Mouse (Mus musculus) CH12.LX (cell line): ENCODE results near the gene Olfr91. TPM values are rescaled to one million over a fixed set of nuclear protein-coding genes. Genes with fewer than 3 reads are reported as not detected.

Experiments used
- DNase-seq: peaks from one replicate; pipeline ENCODE4 v3.0.0-alpha.2; 2013; ENCODE audit errors: extremely low read depth
- H3K27ac ChIP-seq: 2 replicates; pipeline ENCODE4 v1.5.1; 2012; ENCODE audit warnings: low read depth, mild to moderate bottlenecking, control low read depth, moderate library complexity; ENCODE audit not compliant: insufficient read depth
- H3K27me3 ChIP-seq: replicated peaks from 2 replicates; pipeline ENCODE3; 2012; ENCODE audit warnings: inconsistent platforms
- H3K36me3 ChIP-seq, 2 experiments: replicated peaks in 1 of 2; 2 replicates each; pipeline versions ENCODE3 to v1.6.1; 2012; ENCODE audit warnings: inconsistent platforms in 1 of 2, low read length in 1 of 2, mild to moderate bottlenecking in 1 of 2, mixed read lengths in 1 of 2, moderate library complexity in 1 of 2; ENCODE audit not compliant: control insufficient read depth in 1 of 2, insufficient read depth in 1 of 2
- H3K4me1 ChIP-seq, 2 experiments: 2 replicates each; pipeline ENCODE4 v1.6.1; 2012; ENCODE audit warnings: inconsistent platforms in 1 of 2, moderate library complexity in 1 of 2; ENCODE audit not compliant: insufficient read depth in 2 of 2, control insufficient read depth in 1 of 2
- H3K4me2 ChIP-seq: 2 replicates; pipeline ENCODE4 v1.6.1; 2012; ENCODE audit warnings: low read depth, mild to moderate bottlenecking, control low read depth; ENCODE audit not compliant: poor library complexity, insufficient read depth, severe bottlenecking
- H3K4me3 ChIP-seq, 3 experiments: fragments of 150-350 bp in 1 of 3; sonication (generic) in 1 of 3; replicated peaks in 1 of 3; 2 replicates each; pipeline versions ENCODE3 to v1.5.1; 2011 to 2012; ENCODE audit warnings: low read depth in 2 of 3, low read length in 2 of 3, mild to moderate bottlenecking in 2 of 3, moderate library complexity in 2 of 3, control low read depth in 1 of 3, improper control_type of control experiment in 1 of 3, inconsistent platforms in 1 of 3, mixed read lengths in 1 of 3; ENCODE audit not compliant: poor library complexity in 1 of 3
- H3K79me2 ChIP-seq: replicated peaks from 2 replicates; pipeline ENCODE4 v1.6.1; 2012; ENCODE audit warnings: mild to moderate bottlenecking, moderate library complexity; ENCODE audit not compliant: control insufficient read depth, poor library complexity, insufficient read depth, severe bottlenecking; ENCODE audit errors: extremely low read depth
- H3K9ac ChIP-seq: 2 replicates; pipeline ENCODE4 v1.6.1; 2012; ENCODE audit warnings: low read depth, mild to moderate bottlenecking, control low read depth, moderate library complexity; ENCODE audit not compliant: insufficient read depth
- H3K9me3 ChIP-seq: replicated peaks from 2 replicates; pipeline ENCODE3; 2012; ENCODE audit warnings: low read length, inconsistent platforms, mixed read lengths
- BHLHE40 ChIP-seq: IDR thresholded peaks from 2 replicates; pipeline ENCODE4 v1.6.1; 2011; ENCODE audit warnings: mild to moderate bottlenecking, low read depth, low read length, improper control_type of control experiment
- CHD1 ChIP-seq: IDR thresholded peaks from 2 replicates; pipeline ENCODE4 v1.6.1; 2012; ENCODE audit warnings: low read depth, low read length, improper control_type of control experiment, inconsistent platforms
- CTCF ChIP-seq, 2 experiments: IDR thresholded peaks in 1 of 2; conservative IDR thresholded peaks in 1 of 2; 2 replicates each; pipeline ENCODE4 v1.5.1; 2011 to 2012; ENCODE audit warnings: low read depth in 2 of 2, low read length in 2 of 2, improper control_type of control experiment in 1 of 2, inconsistent platforms in 1 of 2, mild to moderate bottlenecking in 1 of 2, moderate library complexity in 1 of 2
- E2F4 ChIP-seq: IDR thresholded peaks from 2 replicates; pipeline ENCODE4 v1.6.1; 2011; ENCODE audit warnings: low read depth, low read length, improper control_type of control experiment; ENCODE audit not compliant: insufficient replicate concordance
- EP300 ChIP-seq: IDR thresholded peaks from 2 replicates; pipeline ENCODE4 v1.6.1; 2011; ENCODE audit warnings: low read length, improper control_type of control experiment
- ETS1 ChIP-seq: conservative IDR thresholded peaks from 2 replicates; pipeline ENCODE4 v1.6.1; 2012; ENCODE audit warnings: low read depth, mild to moderate bottlenecking, inconsistent platforms, low read length, improper control_type of control experiment, moderate library complexity
- GABPA ChIP-seq: IDR thresholded peaks from 2 replicates; pipeline ENCODE4 v1.6.1; 2012; ENCODE audit warnings: low read depth, low read length, improper control_type of control experiment, inconsistent platforms; ENCODE audit not compliant: insufficient replicate concordance
- JUN ChIP-seq: IDR thresholded peaks from 2 replicates; pipeline ENCODE4 v1.6.1; 2011; ENCODE audit warnings: low read depth, mild to moderate bottlenecking, low read length, improper control_type of control experiment, moderate library complexity; ENCODE audit not compliant: insufficient read depth
- JUND ChIP-seq: conservative IDR thresholded peaks from 2 replicates; pipeline ENCODE4 v1.6.1; 2011; ENCODE audit warnings: low read depth, low read length, improper control_type of control experiment
- MAX ChIP-seq: IDR thresholded peaks from 2 replicates; pipeline ENCODE4 v1.6.1; 2011; ENCODE audit warnings: low read length, improper control_type of control experiment
- MAZ ChIP-seq: IDR thresholded peaks from 2 replicates; pipeline ENCODE4 v1.6.1; 2012; ENCODE audit warnings: low read depth, mild to moderate bottlenecking, inconsistent platforms, low read length, improper control_type of control experiment, moderate library complexity
- MEF2A ChIP-seq: IDR thresholded peaks from 2 replicates; pipeline ENCODE4 v1.6.1; 2014; ENCODE audit warnings: low read depth, mild to moderate bottlenecking, inconsistent platforms, low read length, improper control_type of control experiment, borderline replicate concordance
- MXI1 ChIP-seq: IDR thresholded peaks from 2 replicates; pipeline ENCODE4 v1.6.1; 2011; ENCODE audit warnings: mild to moderate bottlenecking, low read depth, low read length, improper control_type of control experiment
- MYC ChIP-seq: IDR thresholded peaks from 2 replicates; pipeline ENCODE4 v1.6.1; 2011; ENCODE audit warnings: low read depth, mild to moderate bottlenecking, improper control_type of control experiment, low read length
- NELFE ChIP-seq: IDR thresholded peaks from 2 replicates; pipeline ENCODE4 v1.6.1; 2011; ENCODE audit warnings: low read depth, low read length, improper control_type of control experiment
- POLR2A ChIP-seq: IDR thresholded peaks from 2 replicates; pipeline ENCODE4 v1.6.1; 2011; ENCODE audit warnings: low read depth, mild to moderate bottlenecking, improper control_type of control experiment, low read length
- RAD21 ChIP-seq: IDR thresholded peaks from 2 replicates; pipeline ENCODE4 v1.6.1; 2011; ENCODE audit warnings: low read depth, mild to moderate bottlenecking, low read length, improper control_type of control experiment, moderate library complexity
- SIN3A ChIP-seq: IDR thresholded peaks from 2 replicates; pipeline ENCODE4 v1.6.1; 2012; ENCODE audit warnings: low read length, improper control_type of control experiment, inconsistent platforms
- SMC3 ChIP-seq: IDR thresholded peaks from 2 replicates; pipeline ENCODE4 v1.6.1; 2011; ENCODE audit warnings: low read depth, low read length, improper control_type of control experiment
- TBP ChIP-seq: conservative IDR thresholded peaks from 2 replicates; pipeline ENCODE4 v1.6.1; 2011; ENCODE audit warnings: low read depth, low read length, improper control_type of control experiment
- UBTF ChIP-seq: IDR thresholded peaks from 2 replicates; pipeline ENCODE4 v1.6.1; 2012; ENCODE audit warnings: low read depth, mild to moderate bottlenecking, inconsistent platforms, low read length, improper control_type of control experiment, moderate library complexity
- USF1 ChIP-seq: IDR thresholded peaks from 2 replicates; pipeline ENCODE4 v1.6.1; 2014; ENCODE audit warnings: low read depth, mild to moderate bottlenecking, inconsistent platforms, low read length, improper control_type of control experiment
- USF2 ChIP-seq: conservative IDR thresholded peaks from 2 replicates; pipeline ENCODE4 v1.6.1; 2011; ENCODE audit warnings: low read depth, low read length, improper control_type of control experiment
- ZC3H11A ChIP-seq: IDR thresholded peaks from 2 replicates; pipeline ENCODE4 v1.6.1; 2012; ENCODE audit warnings: low read depth, mild to moderate bottlenecking, inconsistent platforms, low read length, improper control_type of control experiment
- ZNF384 ChIP-seq: IDR thresholded peaks from 2 replicates; pipeline ENCODE4 v1.6.1; 2012; ENCODE audit warnings: low read depth, low read length, improper control_type of control experiment, inconsistent platforms
- dilution Hi-C: fragments of 300-500 bp; cut with MboI; formaldehyde crosslinking; loops from 2 replicates; pipeline ENCODE4 v1.14.3; 2020; ENCODE audit warnings: low sequenced_read_pairs; ENCODE audit not compliant: extremely low pct_unique_long_range_greater_than_20kb, extremely low pct_ligation_motif_present
- in situ Hi-C: fragments of 300-500 bp; cut with MboI; formaldehyde crosslinking; loops from 3 replicates; pipeline ENCODE4 v1.14.3; 2019; ENCODE audit warnings: low sequenced_read_pairs, low pct_ligation_motif_present, low pct_unique_long_range_greater_than_20kb, mixed read lengths
- polyA plus RNA-seq: library from polyadenylated mRNA; unstranded; fragments of >175 nt; gene quantifications from 2 replicates; pipeline ENCODE4 v1.2.1, GENCODE M21; 2012; ENCODE audit warnings: low read depth; ENCODE audit not compliant: insufficient read length
- total RNA-seq, 2 experiments: library from RNA; depleted of rRNA; stranded (reverse); fragments of 300-350 nt in 1 of 2; fragments of >200 nt in 1 of 2; gene quantifications; 2 replicates each; pipeline ENCODE4 v1.2.3; 2012 to 2014

The Olfr91 gene
- total and polyA plus RNA-seq, 3 experiments: not detected

DNA sequence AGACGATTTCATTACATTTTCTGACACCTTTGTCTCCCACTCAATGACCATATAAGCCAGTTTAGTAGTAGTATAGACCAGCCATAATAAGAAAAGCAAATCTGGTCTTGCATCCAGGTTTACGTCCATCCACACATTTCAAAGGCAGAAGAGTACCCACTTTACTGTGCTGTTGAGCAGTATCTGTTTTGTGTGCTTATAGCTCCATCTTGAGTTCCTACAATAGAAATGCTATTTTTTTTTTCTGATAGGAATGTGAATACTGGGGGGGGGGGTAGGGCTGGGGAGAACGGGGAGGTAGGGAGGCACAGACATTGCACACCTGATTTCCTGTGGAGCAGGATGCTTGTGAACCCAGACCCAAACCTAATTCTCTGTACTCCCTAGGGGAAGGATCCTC, 50.1 kb downstream of the Olfr91 start:
- peak; percentile 16 for DNase-seq
- no peak overlapping the region for H3K4me3 ChIP-seq
- H3K27me3 ChIP-seq: peaks cover 6% of the 10 kb centered on the region
- H3K4me2 ChIP-seq: no peak overlapping the region
- no peak overlapping the region for H3K9ac ChIP-seq
- H3K27ac ChIP-seq: no peak overlapping the region
- in situ Hi-C loops: no loop called here
- no peaks in the 10 kb centered on the region for H3K9me3 ChIP-seq
- H3K4me1 ChIP-seq: peaks cover 6 to 20% of the 10 kb centered on the region in 2 experiments
- no peak for TF ChIP-seq BHLHE40
- no peak for TF ChIP-seq GABPA
- no peak for TF ChIP-seq ETS1
- TF ChIP-seq TBP: no peak
- peak; percentile 59 for TF ChIP-seq RAD21
- TF ChIP-seq ZC3H11A: no peak
- TF ChIP-seq JUN: no peak
- no peak for TF ChIP-seq MAX
- TF ChIP-seq USF2: no peak
- TF ChIP-seq POLR2A: no peak
- TF ChIP-seq SMC3: peak; percentile 39
- no peak for TF ChIP-seq CHD1
- no peak for TF ChIP-seq JUND
- no peak for TF ChIP-seq MXI1
- TF ChIP-seq CTCF (conservative IDR thresholded peaks at IDR 0.05 in 1 of 2, IDR thresholded peaks at IDR 0.05 in 1 of 2; ENCODE audit: low read depth in 2 of 2, low read length in 2 of 2): peak in 1 of 2 experiments; percentile 60; a peak in 2 of 4 replicates
- no peak for TF ChIP-seq MEF2A
- no peak for TF ChIP-seq SIN3A
- no peak for TF ChIP-seq UBTF
- TF ChIP-seq USF1: no peak
- peak; percentile 75 for TF ChIP-seq ZNF384
- no peak for TF ChIP-seq MAZ
- no peak for TF ChIP-seq MYC
- TF ChIP-seq E2F4: no peak
- TF ChIP-seq EP300: no peak
- TF ChIP-seq NELFE: no peak
- peaks cover 3 to 33% of the 10 kb centered on the region in 2 experiments for H3K36me3 ChIP-seq
- H3K79me2 ChIP-seq: no peaks in the 10 kb centered on the region
- dilution Hi-C loops: no loop called here
